Comparison of ENCODE assay signal across 10 mouse cellular contexts in the genomic region with DNA sequence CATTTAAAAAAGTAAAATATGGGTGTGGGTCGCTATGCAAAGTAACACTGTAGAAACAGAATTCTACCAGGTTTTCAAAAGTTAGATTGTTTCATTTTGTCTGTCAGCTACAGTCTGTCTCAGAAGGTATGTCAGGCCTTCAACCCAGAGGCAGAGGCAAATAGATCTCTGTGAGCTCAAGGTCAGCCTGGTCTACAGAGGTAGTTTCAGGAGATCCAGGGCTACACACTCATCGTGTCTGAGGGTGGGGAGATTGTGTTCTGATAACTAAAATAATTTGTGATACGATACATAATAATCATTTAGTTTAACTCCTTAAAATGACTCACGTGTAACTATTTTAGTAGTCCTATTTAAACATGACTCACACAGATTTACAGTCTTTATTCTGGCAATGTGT. TPM values are rescaled to one million over a fixed set of nuclear protein-coding genes. Genes with fewer than 3 reads are reported as not detected.
A peak's percentile ranks its signal among the peaks of the same experiment; 100 is the strongest.
DNase-seq lines count a peak whose midpoint lies in the region; ATAC-seq and TF ChIP-seq lines count a peak whose summit lies in the region.
"Had no signal": no experiment of that assay in that cellular context is flagged by ENCODE, and none has a peak within 500 bp of the region (broad histone marks: within the 10 kb centered on the region; RNA-seq: fewer than 3 reads in every experiment).

No protein-coding gene starts in this region.

- peaks cover 3% of the 10 kb centered on the region; the same call in 1 of the 2 replicates for H3K9me3 ChIP-seq in heart, embryonic 14.5 days (ENCODE audit: control insufficient read depth, low read length)
- 0 out of 2 replicates have a peak, but pooled peaks cover 3% of the 10 kb centered on the region for H3K9me3 ChIP-seq in forebrain, embryonic 14.5 days (replicated peaks; ENCODE audit: control insufficient read depth, low read length)
- H3K9me3 ChIP-seq in liver, embryonic 12.5 days (replicated peaks): peaks cover 9% of the 10 kb centered on the region; the same call in 1 of the 2 replicates

- TF ChIP-seq EP300 in heart, adult 2 months (IDR thresholded peaks at IDR 0.05; ENCODE audit: insufficient read depth, low read depth, low read length): no peak

- H3K27ac ChIP-seq in heart, embryonic 14.5 days (replicated peaks in 1 of 2; ENCODE audit: control insufficient read depth in 1 of 2, insufficient read depth in 1 of 2, low read depth in 2 of 2, low read length in 2 of 2): no peak overlapping the region
- H3K27ac ChIP-seq in heart, adult 2 months: no peak overlapping the region
- H3K27ac ChIP-seq in forebrain, embryonic 14.5 days (ENCODE audit: low read depth, low read length): no peak overlapping the region
- H3K27ac ChIP-seq in liver, embryonic 12.5 days: no peak overlapping the region

- H3K79me3 ChIP-seq in C2C12 (ENCODE audit: low read depth): peaks cover 6% of the 10 kb centered on the region

- no peak for TF ChIP-seq POLR2A in heart, adult 2 months (IDR thresholded peaks at IDR 0.05; ENCODE audit: insufficient read depth, low read depth, low read length)

- no peak for TF ChIP-seq CTCF in heart, adult 2 months (IDR thresholded peaks at IDR 0.05)
- TF ChIP-seq CTCF in C2C12 (IDR thresholded peaks at IDR 0.05; ENCODE audit: control insufficient read depth, insufficient read depth, insufficient read length): no peak

- peak overlapping the region; percentile 87 for H3K4me2 ChIP-seq in heart, embryonic 14.5 days (ENCODE audit: low read length)
- H3K4me2 ChIP-seq in forebrain, embryonic 14.5 days (ENCODE audit: low read length): peak overlapping the region; percentile 71
- H3K4me2 ChIP-seq in liver, embryonic 12.5 days: peak overlapping the region; percentile 84

- peaks cover 35% of the 10 kb centered on the region for H3K36me3 ChIP-seq in heart, embryonic 14.5 days (ENCODE audit: control insufficient read depth, insufficient read depth, low read length)
- H3K36me3 ChIP-seq in heart, adult 2 months (ENCODE audit: control insufficient read depth, insufficient read depth, low read length): no peaks in the 10 kb centered on the region
- peaks cover 31% of the 10 kb centered on the region for H3K36me3 ChIP-seq in C2C12 (ENCODE audit: control insufficient read depth, insufficient read depth)
- peaks cover 28% of the 10 kb centered on the region for H3K36me3 ChIP-seq in forebrain, embryonic 14.5 days (ENCODE audit: control insufficient read depth, insufficient read depth, low read length)
- H3K36me3 ChIP-seq in liver, embryonic 12.5 days: peaks cover 39% of the 10 kb centered on the region

- 84% methylated on average over 4 of the region's 4 CpGs for WGBS in heart, embryonic 14.5 days
- 80% methylated on average over 4 of the region's 4 CpGs for WGBS in heart, adult 2 months
- WGBS in forebrain, embryonic 14.5 days: 91% methylated on average over 4 of the region's 4 CpGs
- WGBS in liver, embryonic 12.5 days (ENCODE audit: insufficient replicate concordance): 75% methylated on average over 4 of the region's 4 CpGs

- no peaks in the 10 kb centered on the region for H3K79me2 ChIP-seq in heart, adult 2 months (replicated peaks; ENCODE audit: control insufficient read depth, insufficient read depth, low read length)
- H3K79me2 ChIP-seq in C2C12 (ENCODE audit: control insufficient read depth, insufficient read depth): peaks cover 23% of the 10 kb centered on the region

- peak overlapping the region; percentile 65 for H3ac ChIP-seq in C2C12 (ENCODE audit: control insufficient read depth, insufficient read length, low read depth)

- peaks cover 2 to 7% of the 10 kb centered on the region in 2 experiments; a peak in 2 of 4 replicates for H3K4me1 ChIP-seq in heart, embryonic 14.5 days (ENCODE audit: control insufficient read depth in 2 of 2, insufficient read depth in 2 of 2, low read length in 2 of 2)
- H3K4me1 ChIP-seq in heart, adult 2 months (ENCODE audit: control insufficient read depth, insufficient read depth, low read length): peaks cover 2% of the 10 kb centered on the region
- H3K4me1 ChIP-seq in forebrain, embryonic 14.5 days (ENCODE audit: control insufficient read depth, insufficient read depth, low read length): peaks cover 5% of the 10 kb centered on the region; the same call in 1 of the 2 replicates
- peaks cover 42% of the 10 kb centered on the region for H3K4me1 ChIP-seq in liver, embryonic 12.5 days

- H3K4me3 ChIP-seq in heart, embryonic 14.5 days (ENCODE audit: control insufficient read depth in 1 of 2, insufficient read depth in 1 of 2, low read depth in 1 of 2, low read length in 2 of 2): no peak overlapping the region
- no peak overlapping the region for H3K4me3 ChIP-seq in heart, adult 2 months
- peak overlapping the region; percentile 54 for H3K4me3 ChIP-seq in C2C12 (ENCODE audit: insufficient read depth, poor library complexity, severe bottlenecking)
- H3K4me3 ChIP-seq in forebrain, embryonic 14.5 days (ENCODE audit: low read depth, low read length): no peak overlapping the region
- peak overlapping the region; percentile 67 for H3K4me3 ChIP-seq in liver, embryonic 12.5 days

- no peak for ATAC-seq in heart, embryonic 14.5 days (ENCODE audit: insufficient number of reproducible peaks, insufficient read depth, low FRiP score, low read depth)
- ATAC-seq in forebrain, embryonic 14.5 days: no peak
- no peak for ATAC-seq in liver, embryonic 12.5 days
- no peak for ATAC-seq in megakaryocyte progenitor cell, adult 5-6 weeks (replicated peaks; ENCODE audit: poor library complexity)

- H3K27me3 ChIP-seq in heart, embryonic 14.5 days (ENCODE audit: control insufficient read depth, insufficient read depth, low read length): no peaks in the 10 kb centered on the region; the same call in 1 of the 2 replicates
- no peaks in the 10 kb centered on the region for H3K27me3 ChIP-seq in heart, adult 2 months (ENCODE audit: control insufficient read depth, insufficient read depth, low read length)
- H3K27me3 ChIP-seq in C2C12 (ENCODE audit: control insufficient read depth, insufficient read depth, insufficient read length): no peaks in the 10 kb centered on the region
- no peaks in the 10 kb centered on the region for H3K27me3 ChIP-seq in forebrain, embryonic 14.5 days (replicated peaks; ENCODE audit: control insufficient read depth, insufficient read depth, low read length)
- no peaks in the 10 kb centered on the region; the same call in 1 of the 2 replicates for H3K27me3 ChIP-seq in liver, embryonic 12.5 days (replicated peaks)

- no peak for DNase-seq in heart, adult 2 months
- no peak for DNase-seq in forebrain, embryonic 14.5 days (ENCODE audit: low spot score)
- DNase-seq in right cerebral cortex, postnatal 25 days: no peak
- no peak for DNase-seq in T-cell, adult 2 months (ENCODE audit: low spot score)
- DNase-seq: layer of hippocampus, postnatal 36 days had no signal

- intact Hi-C loops in heart, adult 2 months (cut with DNase I): loop anchor here (2.0 to 10.0 kb wide), 2 partner anchors 18 to 448 kb away; a partner anchor contains a TSS

- peak overlapping the region; percentile 73; the same call in 1 of the 2 replicates for H3K9ac ChIP-seq in heart, embryonic 14.5 days (ENCODE audit: low read length)
- no peak overlapping the region for H3K9ac ChIP-seq in heart, adult 2 months (ENCODE audit: low read depth, low read length)
- H3K9ac ChIP-seq in forebrain, embryonic 14.5 days (ENCODE audit: low read length): no peak overlapping the region
- H3K9ac ChIP-seq in liver, embryonic 12.5 days: peak overlapping the region; percentile 67; the same call in 1 of the 2 replicates

RNA-seq across cellular contexts. Expression of a gene that starts 1.6 kb away (rescaled TPM):
- 7.4 and 8.2 TPM in 2 replicates for polyA plus RNA-seq in heart, embryonic 14.5 days (2014; fragmentation: Nextera tagmentation; extraction: Ambion mirVana)
- 10 to 100 TPM; 11.6 to 13.2 TPM for total RNA-seq in heart, adult 2 months (2021)
- polyA plus RNA-seq in heart, adult 2 months (2012; rRNA removed): 6.8 and 6.9 TPM in 2 replicates
- polyA plus RNA-seq in C2C12 (2012; fragmentation: generic; extraction: Trizol): 5.8 TPM
- polyA plus RNA-seq in forebrain, embryonic 14.5 days (2014; fragmentation: Nextera tagmentation; extraction: Ambion mirVana): 8.8 and 9.0 TPM in 2 replicates
- 6.8 and 8.0 TPM in 2 replicates for polyA plus RNA-seq in liver, embryonic 12.5 days (2016; fragmentation: Nextera tagmentation; extraction: Ambion mirVana)
- 4.4 and 5.8 TPM in 2 replicates for total RNA-seq in megakaryocyte progenitor cell, adult 5-6 weeks (2015)
- 5.1 and 8.0 TPM in 2 replicates for total RNA-seq in megakaryocyte progenitor cell, adult 5-6 weeks (2017)

RNA-seq across cellular contexts. Expression of a gene that starts 6.9 kb away (rescaled TPM):
- 4.2 and 4.4 TPM in 2 replicates for polyA plus RNA-seq in heart, embryonic 14.5 days (2014; fragmentation: Nextera tagmentation; extraction: Ambion mirVana)
- 1 to 10 TPM; 3.7 to 4.1 TPM for total RNA-seq in heart, adult 2 months (2021)
- polyA plus RNA-seq in heart, adult 2 months (2012; rRNA removed): 0.80 and 1.6 TPM in 2 replicates
- 0.46 TPM for polyA plus RNA-seq in C2C12 (2012; fragmentation: generic; extraction: Trizol)
- 13.8 and 16.9 TPM in 2 replicates for polyA plus RNA-seq in forebrain, embryonic 14.5 days (2014; fragmentation: Nextera tagmentation; extraction: Ambion mirVana)
- 2.2 and 2.3 TPM in 2 replicates for polyA plus RNA-seq in liver, embryonic 12.5 days (2016; fragmentation: Nextera tagmentation; extraction: Ambion mirVana)
- 7.5 and 8.6 TPM in 2 replicates for total RNA-seq in megakaryocyte progenitor cell, adult 5-6 weeks (2015)
- 8.1 and 9.6 TPM in 2 replicates for total RNA-seq in megakaryocyte progenitor cell, adult 5-6 weeks (2017)

RNA-seq across cellular contexts. Expression of a gene that starts 17.1 kb away (rescaled TPM):
- polyA plus RNA-seq in heart, embryonic 14.5 days (2014; fragmentation: Nextera tagmentation; extraction: Ambion mirVana): 12.3 and 12.8 TPM in 2 replicates
- 1 to 10 TPM; 3.3 to 3.5 TPM for total RNA-seq in heart, adult 2 months (2021)
- 2.3 and 4.5 TPM in 2 replicates for polyA plus RNA-seq in heart, adult 2 months (2012; rRNA removed)
- polyA plus RNA-seq in C2C12 (2012; fragmentation: generic; extraction: Trizol): 6.6 TPM
- polyA plus RNA-seq in forebrain, embryonic 14.5 days (2014; fragmentation: Nextera tagmentation; extraction: Ambion mirVana): 15.3 and 17.4 TPM in 2 replicates
- polyA plus RNA-seq in liver, embryonic 12.5 days (2016; fragmentation: Nextera tagmentation; extraction: Ambion mirVana): 18.7 and 22.3 TPM in 2 replicates
- 28.2 and 46.0 TPM in 2 replicates for total RNA-seq in megakaryocyte progenitor cell, adult 5-6 weeks (2015)
- total RNA-seq in megakaryocyte progenitor cell, adult 5-6 weeks (2017): 29.5 and 41.7 TPM in 2 replicates

RNA-seq across cellular contexts. Expression of a gene that starts 17.1 kb away (rescaled TPM):
- 303 and 331 TPM in 2 replicates for polyA plus RNA-seq in heart, embryonic 14.5 days (2014; fragmentation: Nextera tagmentation; extraction: Ambion mirVana)
- 100 to 1,000 TPM; 374 to 447 TPM for total RNA-seq in heart, adult 2 months (2021)
- polyA plus RNA-seq in heart, adult 2 months (2012; rRNA removed): 130 and 191 TPM in 2 replicates
- polyA plus RNA-seq in C2C12 (2012; fragmentation: generic; extraction: Trizol): 152 TPM
- polyA plus RNA-seq in forebrain, embryonic 14.5 days (2014; fragmentation: Nextera tagmentation; extraction: Ambion mirVana): 256 and 324 TPM in 2 replicates
- 216 and 221 TPM in 2 replicates for polyA plus RNA-seq in liver, embryonic 12.5 days (2016; fragmentation: Nextera tagmentation; extraction: Ambion mirVana)
- 286 TPM in 2 replicates for total RNA-seq in megakaryocyte progenitor cell, adult 5-6 weeks (2015)
- total RNA-seq in megakaryocyte progenitor cell, adult 5-6 weeks (2017): 233 and 248 TPM in 2 replicates

RNA-seq across cellular contexts. Expression of a gene that starts 43.1 kb away (rescaled TPM):
- polyA plus RNA-seq in heart, embryonic 14.5 days (2014; fragmentation: Nextera tagmentation; extraction: Ambion mirVana): not detected in 2 replicates
- not detected for total RNA-seq in heart, adult 2 months (2021)
- not detected in 2 replicates for polyA plus RNA-seq in heart, adult 2 months (2012; rRNA removed)
- polyA plus RNA-seq in C2C12 (2012; fragmentation: generic; extraction: Trizol): not detected
- polyA plus RNA-seq in forebrain, embryonic 14.5 days (2014; fragmentation: Nextera tagmentation; extraction: Ambion mirVana): not detected in 2 replicates
- not detected in 2 replicates for polyA plus RNA-seq in liver, embryonic 12.5 days (2016; fragmentation: Nextera tagmentation; extraction: Ambion mirVana)
- total RNA-seq in megakaryocyte progenitor cell, adult 5-6 weeks (2015): not detected in 2 replicates
- total RNA-seq in megakaryocyte progenitor cell, adult 5-6 weeks (2017): not detected in 2 replicates
- total RNA-seq: gastrocnemius, adult 8-10 months; layer of hippocampus, postnatal 36 days had no signal

Comparison
In these comparisons a context has a peak if more than half of its experiments do, and no peak if none do; other contexts are left out.
1. H3K9ac ChIP-seq: peak in heart, embryonic 14.5 days (single experiment) and liver, embryonic 12.5 days (single experiment); none in heart, adult 2 months (single experiment) and forebrain, embryonic 14.5 days (single experiment).
2. H3K4me3 ChIP-seq: peak in C2C12 (single experiment) and liver, embryonic 12.5 days (single experiment); none in heart, embryonic 14.5 days (0 of 2), heart, adult 2 months (single experiment) and forebrain, embryonic 14.5 days (single experiment).
3. Peak in every context shown above with its lines, with median percentiles within 50 percentile points of each other: H3K4me2 ChIP-seq.